Mouse (Mus musculus): ENCODE measurements at regions not wholly inside any gene's neighbourhood (a gene's known extent, or its start where the extent isn't known, plus 50 kb on each side); places are given as distances from the start of the nearest gene placed in this dataset.

DNA sequence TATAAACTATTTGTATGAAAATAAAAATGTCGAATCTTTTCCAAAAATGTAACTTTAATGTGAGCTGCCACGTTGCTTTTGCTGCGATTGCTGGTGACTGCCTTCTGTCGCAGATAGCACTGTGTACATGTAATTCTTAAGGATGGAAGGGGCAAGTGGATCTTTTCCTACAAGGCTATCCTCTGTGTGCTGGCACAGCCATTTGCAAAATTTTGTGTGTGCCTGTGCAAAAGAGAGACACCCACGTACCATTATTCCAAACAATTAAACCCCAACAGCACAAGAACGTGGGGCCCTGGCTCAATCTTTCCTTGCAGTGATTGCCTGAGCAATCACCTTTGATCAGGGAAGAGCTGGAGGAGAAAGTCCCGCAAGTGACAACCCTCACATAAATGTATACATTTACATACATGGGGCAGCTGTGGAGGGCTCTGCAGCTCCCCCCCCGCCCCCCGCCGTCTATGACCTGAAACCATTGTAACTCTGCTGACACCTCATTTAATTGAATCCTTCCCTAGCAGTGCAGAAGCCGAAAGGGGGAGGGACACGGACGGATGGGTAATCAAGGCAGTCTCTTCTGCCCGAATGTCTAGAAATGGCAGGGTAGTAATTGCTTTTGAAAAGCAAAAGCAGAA is 133.6 kb upstream of the Pmfbp1 start:
- TF ChIP-seq MAFK (IDR thresholded peaks at IDR 0.05; ENCODE audit: insufficient read depth, low read depth, low read length), result no peak
- TF ChIP-seq ZC3H11A (IDR thresholded peaks at IDR 0.05; ENCODE audit: borderline replicate concordance, low read depth, low read length), result no peak
- TF ChIP-seq ZNF384 (IDR thresholded peaks at IDR 0.05; ENCODE audit: low read depth, low read length), result no peak
- TF ChIP-seq HCFC1 (IDR thresholded peaks at IDR 0.05; ENCODE audit: borderline replicate concordance, insufficient read depth, low read length), result no peak
- no peak for TF ChIP-seq CHD2 (IDR thresholded peaks at IDR 0.05; ENCODE audit: low read depth, low read length)
